In genomic region chr17:55068420-55068819, GRCm38 (mm10) we compare ENCODE assay signal across 19 mouse cellular contexts.
"Had no signal": no experiment of that assay in that cellular context is flagged by ENCODE, and none has a peak within 500 bp of the region (broad histone marks: within the 10 kb centered on the region; RNA-seq: fewer than 3 reads in every experiment).

No protein-coding gene starts in this region.

- H3K4me3 ChIP-seq: liver, embryonic 15.5 days; lung, embryonic 15.5 days; megakaryocyte, embryonic 14.5 days; midbrain, embryonic 13.5 days; midbrain, embryonic 15.5 days; neural tube, embryonic 12.5 days; stomach, embryonic 15.5 days had no signal

- H3K9me3 ChIP-seq: liver, embryonic 15.5 days; lung, embryonic 15.5 days; megakaryocyte, embryonic 14.5 days; midbrain, embryonic 13.5 days; midbrain, embryonic 15.5 days; neural tube, embryonic 12.5 days; stomach, embryonic 15.5 days had no signal

- H3K4me1 ChIP-seq: liver, embryonic 15.5 days; lung, embryonic 15.5 days; megakaryocyte, embryonic 14.5 days; midbrain, embryonic 13.5 days; midbrain, embryonic 15.5 days; neural tube, embryonic 12.5 days; stomach, embryonic 15.5 days had no signal

- ATAC-seq: liver, postnatal 0 days; lung, postnatal 0 days; midbrain, embryonic 13.5 days; midbrain, embryonic 15.5 days had no signal

- DNase-seq: liver, postnatal 0 days; lung, adult 2 months; lung, postnatal 14 days; lung, postnatal 36 days; right cerebral cortex, postnatal 14 days; thymus, adult 18-20 months; thymus, postnatal 14 days; thymus, postnatal 36 days had no signal

- H3K4me2 ChIP-seq: liver, embryonic 15.5 days; lung, embryonic 15.5 days; midbrain, embryonic 11.5 days; midbrain, embryonic 13.5 days; midbrain, embryonic 15.5 days; neural tube, embryonic 12.5 days; stomach, embryonic 15.5 days had no signal

- H3K27me3 ChIP-seq: liver, embryonic 15.5 days; lung, embryonic 15.5 days; megakaryocyte, embryonic 14.5 days; midbrain, embryonic 13.5 days; midbrain, embryonic 15.5 days; neural tube, embryonic 12.5 days; stomach, embryonic 15.5 days had no signal

- H3K9ac ChIP-seq: liver, embryonic 15.5 days; liver, postnatal 0 days; lung, embryonic 15.5 days; midbrain, embryonic 13.5 days; midbrain, embryonic 15.5 days; neural tube, embryonic 12.5 days; stomach, embryonic 15.5 days had no signal

- H3K36me3 ChIP-seq: liver, embryonic 15.5 days; lung, embryonic 15.5 days; midbrain, embryonic 13.5 days; midbrain, embryonic 15.5 days; neural tube, embryonic 12.5 days; stomach, embryonic 15.5 days had no signal

- H3K27ac ChIP-seq: liver, embryonic 15.5 days; lung, embryonic 15.5 days; macrophage; midbrain, embryonic 13.5 days; midbrain, embryonic 15.5 days; neural tube, embryonic 12.5 days; stomach, embryonic 15.5 days; stomach, postnatal 0 days had no signal
